Mouse (Mus musculus) testis, adult 2 months (tissue): Measurements from ENCODE around the gene Pla2g10. TPM values are rescaled to one million over a fixed set of nuclear protein-coding genes. Genes with fewer than 3 reads are reported as not detected.
"Not testable (repeated sequence)": the region's sequence is repeated elsewhere in the genome, so short reads cannot be mapped to it uniquely, and the experiment has no call there.

Experiments used
- H3K27ac ChIP-seq: fragments of 200-500 bp; 2 replicates; pipeline ENCODE4 v1.5.1; 2012; ENCODE audit warnings: low read depth, low read length; ENCODE audit not compliant: control insufficient read depth, insufficient read depth
- H3K27me3 ChIP-seq: fragments of 200-500 bp; 2 replicates; pipeline ENCODE4 v1.6.1; 2012; ENCODE audit warnings: mild to moderate bottlenecking, low read length, moderate library complexity; ENCODE audit not compliant: control insufficient read depth, insufficient read depth
- H3K36me3 ChIP-seq: fragments of 200-500 bp; 2 replicates; pipeline ENCODE4 v1.6.1; 2012; ENCODE audit warnings: mild to moderate bottlenecking, low read length; ENCODE audit not compliant: control insufficient read depth, insufficient read depth
- H3K4me1 ChIP-seq: fragments of 200-500 bp; 2 replicates; pipeline ENCODE4 v1.6.1; 2012; ENCODE audit warnings: low read length; ENCODE audit not compliant: control insufficient read depth, insufficient read depth
- H3K4me3 ChIP-seq: fragments of 200-500 bp; 2 replicates; pipeline ENCODE4 v1.5.1; 2012; ENCODE audit warnings: low read depth, mild to moderate bottlenecking, low read length, moderate library complexity, mixed read lengths; ENCODE audit not compliant: control insufficient read depth
- CTCF ChIP-seq: fragments of 200-500 bp; IDR thresholded peaks from 2 replicates; pipeline ENCODE4 v1.5.1; 2012; ENCODE audit warnings: low read depth, mild to moderate bottlenecking, inconsistent platforms, low read length, moderate library complexity; ENCODE audit not compliant: control insufficient read depth, insufficient read depth, insufficient replicate concordance
- POLR2A ChIP-seq: fragments of 200-500 bp; IDR thresholded peaks from 2 replicates; pipeline ENCODE4 v1.6.1; 2012; ENCODE audit warnings: low read depth, mild to moderate bottlenecking, inconsistent platforms, low read length, moderate library complexity; ENCODE audit not compliant: control insufficient read depth
- polyA plus RNA-seq: library from polyadenylated mRNA; depleted of rRNA; stranded (reverse); fragments of >200 nt; gene quantifications from 2 replicates; pipeline ENCODE4 v1.2.3, GENCODE M21; 2012

Pla2g10 gene
- polyA plus RNA-seq, 1 experiment = 193 TPM

- H3K4me1 ChIP-seq = no peaks in the 10 kb centered on the region
- H3K27me3 ChIP-seq = no peaks in the 10 kb centered on the region
- no peak overlapping the region for H3K27ac ChIP-seq
- TF ChIP-seq CTCF = no peak
- H3K4me3 ChIP-seq = no peak overlapping the region
- peaks cover 8% of the 10 kb centered on the region for H3K36me3 ChIP-seq
Measured at GRCm38 (mm10) chr16:13698998-13699397, 31.8 kb downstream of the Pla2g10 start.

DNA sequence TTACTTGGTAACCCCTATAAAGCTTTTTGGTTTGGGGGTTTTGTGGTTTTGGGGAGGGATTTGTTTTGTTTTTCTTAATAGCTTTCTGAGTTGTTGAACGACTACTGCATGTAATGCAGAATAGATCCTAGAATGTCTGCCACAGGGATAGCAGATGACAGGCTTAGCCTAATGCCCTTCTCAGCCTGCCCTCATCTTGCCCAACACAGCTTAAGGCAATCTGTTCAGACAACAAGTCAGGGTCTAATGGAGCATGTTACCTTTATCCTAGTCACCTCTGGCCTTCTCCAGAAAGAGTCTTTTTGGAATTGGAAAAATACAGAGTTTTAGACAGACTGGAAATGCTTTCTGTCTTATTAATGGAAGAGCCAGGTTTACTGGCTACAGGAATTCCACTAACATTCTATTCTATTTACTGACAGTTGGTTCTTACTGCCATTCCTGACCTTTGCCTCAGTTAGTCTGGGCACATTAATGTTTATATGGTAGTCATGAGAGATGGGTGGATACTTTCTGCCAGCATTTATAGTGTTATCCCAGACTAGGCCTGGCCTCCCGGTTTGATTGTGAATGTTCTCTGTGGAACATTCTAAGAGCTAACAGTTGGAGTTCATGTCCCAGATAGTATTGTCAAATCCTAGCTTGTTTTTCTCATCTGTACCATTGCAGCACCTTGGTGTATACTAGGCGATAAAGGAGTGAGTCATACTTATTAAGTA is 52.0 kb downstream of the Pla2g10 start:
- H3K4me3 ChIP-seq = no peak overlapping the region
- no peaks in the 10 kb centered on the region for H3K27me3 ChIP-seq
- TF ChIP-seq CTCF = no peak
- no peak for TF ChIP-seq POLR2A
- peak overlapping the region; percentile 59; the same call in 1 of the 2 replicates for H3K27ac ChIP-seq
- H3K4me1 ChIP-seq = no peaks in the 10 kb centered on the region; the same call in 1 of the 2 replicates
- H3K36me3 ChIP-seq = 0 out of 2 replicates have a peak, but pooled peaks cover 2% of the 10 kb centered on the region

- TF ChIP-seq CTCF (no peak), POLR2A (no peak)
- no peak overlapping the region for H3K4me3 ChIP-seq
Measured at GRCm38 (mm10) chr16:13674511-13674910, 56.3 kb downstream of the Pla2g10 start.

GRCm38 (mm10) chr16:13673114-13673513 is 57.7 kb downstream of the Pla2g10 start:
- H3K27ac ChIP-seq = no peak overlapping the region
- H3K27me3 ChIP-seq = no peaks in the 10 kb centered on the region
- peaks cover 5% of the 10 kb centered on the region for H3K4me1 ChIP-seq
- H3K4me3 ChIP-seq = no peak overlapping the region
- TF ChIP-seq POLR2A (no peak), CTCF (no peak)
- H3K36me3 ChIP-seq = 0 out of 2 replicates have a peak, but pooled peaks cover 2% of the 10 kb centered on the region

More at GRCm38 (mm10) chr16:13674511-13674910, 56.3 kb downstream of the Pla2g10 start:
- 0 out of 2 replicates have a peak, but pooled peaks cover 2% of the 10 kb centered on the region for H3K36me3 ChIP-seq
- no peak overlapping the region for H3K27ac ChIP-seq
- H3K4me1 ChIP-seq = peaks cover 3% of the 10 kb centered on the region
- no peaks in the 10 kb centered on the region for H3K27me3 ChIP-seq

GRCm38 (mm10) chr16:13672386-13672898 is 58.3 kb downstream of the Pla2g10 start:
- 0 out of 2 replicates have a peak, but pooled peaks cover 2% of the 10 kb centered on the region for H3K36me3 ChIP-seq
- no peaks in the 10 kb centered on the region for H3K27me3 ChIP-seq
- peak overlapping the region; percentile 98 for H3K4me3 ChIP-seq
- 0 out of 2 replicates have a peak, but pooled peaks have one; percentile 24 for TF ChIP-seq POLR2A
- TF ChIP-seq CTCF = no peak
- H3K4me1 ChIP-seq = peaks cover 7% of the 10 kb centered on the region
- peak overlapping the region; percentile 90 for H3K27ac ChIP-seq

DNA sequence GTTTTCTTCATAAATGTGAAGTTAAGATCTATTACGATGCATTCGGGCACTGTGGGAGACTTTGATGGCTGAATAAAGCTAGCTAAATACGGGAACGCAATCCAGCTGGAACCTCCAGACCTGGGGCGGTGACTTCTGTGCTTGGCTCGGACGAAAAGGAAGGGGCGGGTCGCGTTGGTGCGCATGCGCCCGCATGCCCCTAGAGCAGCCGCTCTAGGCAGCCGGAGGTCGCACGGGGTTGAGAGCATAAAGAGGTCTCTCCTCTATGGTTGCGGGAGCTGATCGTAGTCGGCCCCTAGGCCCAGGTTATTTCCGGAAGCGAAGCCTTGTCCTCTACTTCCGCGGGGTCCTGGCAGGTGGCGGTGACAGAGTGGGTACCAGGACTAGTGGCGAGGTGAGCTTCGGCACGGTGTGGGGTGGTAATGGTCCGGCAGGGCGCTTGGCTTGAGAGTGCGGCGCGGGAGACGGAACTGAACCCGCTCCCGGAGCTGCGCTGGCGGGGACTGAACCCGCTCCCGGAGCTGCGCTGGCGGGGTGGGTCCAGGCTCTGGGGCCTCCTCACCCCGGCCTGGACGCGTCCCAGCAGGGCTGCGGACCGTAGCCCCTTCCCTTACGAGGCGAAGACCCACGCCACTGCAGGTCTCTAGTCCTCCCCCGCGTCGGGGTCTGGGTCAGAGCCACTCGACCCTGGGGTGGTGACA is 58.9 kb downstream of the Pla2g10 start, which contains the start of the genes Bfar and 3110001I22Rik:
Bfar (plus strand) TSS at position 174 of the 701 bp plus-strand sequence.
3110001I22Rik (plus strand) TSS at position 245 of the 701 bp plus-strand sequence.
- H3K36me3 ChIP-seq = no peaks in the 10 kb centered on the region
- TF ChIP-seq CTCF (no peak), POLR2A (peak; percentile 89)

GRCm38 (mm10) chr16:13670896-13671295 is 59.9 kb downstream of the Pla2g10 start:
- H3K4me3 ChIP-seq = peak overlapping the region; percentile 10; the same call in 1 of the 2 replicates
- H3K27me3 ChIP-seq, H3K27ac ChIP-seq, H3K36me3 ChIP-seq, H3K4me1 ChIP-seq: not testable (repeated sequence)

More for the DNA sequence above, 58.9 kb downstream of the Pla2g10 start, which contains the start of the genes Bfar and 3110001I22Rik:
- peaks cover 10% of the 10 kb centered on the region for H3K4me1 ChIP-seq
- H3K4me3 ChIP-seq = peak within 1 kb of the TSS; percentile 98
- H3K27me3 ChIP-seq = no peaks in the 10 kb centered on the region
- peak within 1 kb of the TSS; percentile 90 for H3K27ac ChIP-seq
